Comparison of ENCODE assay signal across 13 mouse cellular contexts in the genomic region with DNA sequence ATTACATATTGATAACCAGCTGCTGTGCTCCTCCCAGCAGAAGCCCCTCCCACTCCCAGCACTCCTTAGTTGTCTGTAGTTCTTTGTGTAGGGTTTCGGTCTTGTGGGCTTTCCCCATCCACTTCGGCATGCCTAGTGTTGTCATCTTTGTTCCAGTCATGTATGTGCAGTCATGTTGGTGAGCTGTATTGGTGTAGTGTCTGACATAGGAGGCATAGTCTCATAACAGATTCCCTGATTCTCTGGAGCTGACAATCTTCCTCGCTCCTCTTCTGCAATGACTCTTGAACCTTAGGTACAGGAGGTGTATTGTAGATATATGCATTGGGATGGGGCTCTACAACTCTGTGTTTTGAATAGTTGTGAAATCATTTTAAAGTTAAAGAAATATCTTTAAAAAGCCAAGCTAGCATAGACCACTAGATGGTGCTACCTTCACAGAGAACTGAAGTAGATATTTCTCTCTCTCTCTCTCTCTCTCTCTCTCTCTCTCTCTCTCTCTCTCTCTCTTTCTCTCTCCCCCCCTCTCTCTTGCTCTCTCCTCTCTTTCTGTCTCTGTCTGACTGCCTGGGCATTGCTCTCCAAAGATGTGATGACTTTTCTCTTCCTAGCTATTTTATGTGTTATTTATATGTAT. TPM values are rescaled to one million over a fixed set of nuclear protein-coding genes. Genes with fewer than 3 reads are reported as not detected.
A peak's percentile ranks its signal among the peaks of the same experiment; 100 is the strongest.
DNase-seq lines count a peak whose midpoint lies in the region; ATAC-seq and TF ChIP-seq lines count a peak whose summit lies in the region.
"Had no signal": no experiment of that assay in that cellular context is flagged by ENCODE, and none has a peak within 500 bp of the region (broad histone marks: within the 10 kb centered on the region; RNA-seq: fewer than 3 reads in every experiment).

No protein-coding gene starts in this region.

- no peak for ATAC-seq in embryonic facial prominence, embryonic 11.5 days (replicated peaks; ENCODE audit: insufficient number of reproducible peaks, low FRiP score, low TSS enrichment, low read depth)
- no peak for ATAC-seq in liver, embryonic 11.5 days (replicated peaks; ENCODE audit: low FRiP score)
- ATAC-seq in Patski: no peak
- peak; percentile 66; the same call in 1 of the 2 replicates for ATAC-seq in midbrain, embryonic 16.5 days
- ATAC-seq: liver, embryonic 12.5 days had no signal

- H3K4me3 ChIP-seq in embryonic facial prominence, embryonic 11.5 days (ENCODE audit: low read depth, low read length): no peak overlapping the region
- no peak overlapping the region for H3K4me3 ChIP-seq in embryonic facial prominence, embryonic 10.5 days
- H3K4me3 ChIP-seq in liver, adult 2 months (ENCODE audit: insufficient read depth, low read depth, low read length): no peak overlapping the region
- no peak overlapping the region for H3K4me3 ChIP-seq in liver, embryonic 11.5 days (ENCODE audit: low read depth, low read length)
- no peak overlapping the region for H3K4me3 ChIP-seq in midbrain, embryonic 16.5 days (ENCODE audit: low read depth, low read length)
- H3K4me3 ChIP-seq: liver, embryonic 12.5 days; stomach, embryonic 15.5 days had no signal

- in situ Hi-C loops in Patski (cut with MboI; ENCODE audit: low pct_unique_long_range_greater_than_20kb): loop anchor here (5.0 to 10.0 kb wide), 2 partner anchors 856 to 1303 kb away; no protein-coding TSS in a partner anchor

- peak; percentile 35; the same call in 1 of the 2 replicates for TF ChIP-seq CTCF in liver, adult 2 months (IDR thresholded peaks at IDR 0.05; ENCODE audit: low read depth, low read length)
- peak; percentile 67 for TF ChIP-seq CTCF in Patski (IDR thresholded peaks at IDR 0.05)

- H3K27me3 ChIP-seq in embryonic facial prominence, embryonic 11.5 days (ENCODE audit: control insufficient read depth, insufficient read depth, low read length): no peaks in the 10 kb centered on the region
- no peaks in the 10 kb centered on the region for H3K27me3 ChIP-seq in embryonic facial prominence, embryonic 10.5 days (replicated peaks; ENCODE audit: low read depth, poor library complexity, severe bottlenecking)
- no peaks in the 10 kb centered on the region for H3K27me3 ChIP-seq in liver, adult 2 months (ENCODE audit: control insufficient read depth, insufficient read depth, low read length)
- H3K27me3 ChIP-seq in liver, embryonic 11.5 days (replicated peaks; ENCODE audit: control insufficient read depth, insufficient read depth, low read length): no peaks in the 10 kb centered on the region
- H3K27me3 ChIP-seq in Patski: no peaks in the 10 kb centered on the region
- no peaks in the 10 kb centered on the region for H3K27me3 ChIP-seq in midbrain, embryonic 16.5 days (ENCODE audit: control insufficient read depth, insufficient read depth, low read depth, low read length)
- H3K27me3 ChIP-seq: liver, embryonic 12.5 days; stomach, embryonic 15.5 days had no signal

- CTCF ChIA-PET in Patski (lab: Charles Lee): interaction anchor here (0.8 to 0.9 kb wide), 2 partner anchors 10 to 19 kb away, joined by 3 read pairs; no protein-coding TSS in a partner anchor

- H3K9ac ChIP-seq in embryonic facial prominence, embryonic 11.5 days (replicated peaks; ENCODE audit: low read length): no peak overlapping the region
- no peak overlapping the region for H3K9ac ChIP-seq in liver, adult 2 months (ENCODE audit: low read depth, low read length)
- no peak overlapping the region for H3K9ac ChIP-seq in liver, embryonic 11.5 days (ENCODE audit: low read depth, low read length)
- no peak overlapping the region for H3K9ac ChIP-seq in midbrain, embryonic 16.5 days (ENCODE audit: low read depth, low read length)
- H3K9ac ChIP-seq: liver, embryonic 12.5 days; stomach, embryonic 15.5 days had no signal

- no peaks in the 10 kb centered on the region for H3K4me1 ChIP-seq in embryonic facial prominence, embryonic 11.5 days (ENCODE audit: control insufficient read depth, insufficient read depth, low read length)
- H3K4me1 ChIP-seq in embryonic facial prominence, embryonic 10.5 days: no peaks in the 10 kb centered on the region
- H3K4me1 ChIP-seq in liver, adult 2 months (ENCODE audit: control insufficient read depth, insufficient read depth, low read length): no peaks in the 10 kb centered on the region
- no peaks in the 10 kb centered on the region for H3K4me1 ChIP-seq in liver, embryonic 11.5 days (replicated peaks; ENCODE audit: control insufficient read depth, insufficient read depth, low read length)
- H3K4me1 ChIP-seq in midbrain, embryonic 16.5 days (ENCODE audit: control insufficient read depth, insufficient read depth, low read length): no peaks in the 10 kb centered on the region
- H3K4me1 ChIP-seq: liver, embryonic 12.5 days; stomach, embryonic 15.5 days had no signal

- no peaks in the 10 kb centered on the region for H3K9me3 ChIP-seq in embryonic facial prominence, embryonic 11.5 days (replicated peaks; ENCODE audit: control insufficient read depth, low read length)
- no peaks in the 10 kb centered on the region for H3K9me3 ChIP-seq in embryonic facial prominence, embryonic 10.5 days
- no peaks in the 10 kb centered on the region for H3K9me3 ChIP-seq in liver, embryonic 11.5 days (ENCODE audit: control insufficient read depth, low read length)
- H3K9me3 ChIP-seq in midbrain, embryonic 16.5 days (replicated peaks; ENCODE audit: control insufficient read depth, low read length, poor library complexity, severe bottlenecking): no peaks in the 10 kb centered on the region
- H3K9me3 ChIP-seq: liver, embryonic 12.5 days; stomach, embryonic 15.5 days had no signal

- 63% methylated on average over 3 of the region's 3 CpGs for WGBS in embryonic facial prominence, embryonic 11.5 days
- 74% methylated on average over 3 of the region's 3 CpGs for WGBS in embryonic facial prominence, embryonic 10.5 days
- WGBS in liver, adult 2 months: 61% methylated on average over 3 of the region's 3 CpGs
- WGBS in liver, embryonic 11.5 days: 66% methylated on average over 3 of the region's 3 CpGs
- WGBS in midbrain, embryonic 16.5 days: 62% methylated on average over 3 of the region's 3 CpGs

- no peak for TF ChIP-seq POLR2A in liver, adult 2 months (IDR thresholded peaks at IDR 0.05; ENCODE audit: extremely low read depth, insufficient read depth, low read length)

- DNase-seq in embryonic facial prominence, embryonic 11.5 days (ENCODE audit: low spot score): peak; percentile 57
- DNase-seq in embryonic facial prominence, embryonic 10.5 days (ENCODE audit: low spot score): no peak
- DNase-seq in liver, adult 2 months (ENCODE audit: extremely low read depth, low read depth, low spot score): peak; percentile 7
- DNase-seq in liver, embryonic 11.5 days (ENCODE audit: low spot score): no peak
- no peak for DNase-seq in Patski (ENCODE audit: low read depth, low spot score)
- DNase-seq in natural killer cell, adult 2 months (ENCODE audit: low spot score in 2 of 2): no peak
- no peak for DNase-seq in heart, adult 9 months (ENCODE audit: low spot score in 2 of 2)
- DNase-seq: right cerebral cortex, adult 18-20 months had no signal

- no peaks in the 10 kb centered on the region for H3K79me2 ChIP-seq in liver, adult 2 months (ENCODE audit: control insufficient read depth, insufficient read depth, low read length)

- POLR2A ChIA-PET in Patski (lab: Charles Lee): interaction anchor here (0.6 kb wide), 1 partner anchor 278 kb away, joined by 3 read pairs; no protein-coding TSS in a partner anchor

- no peak overlapping the region for H3K4me2 ChIP-seq in embryonic facial prominence, embryonic 11.5 days (ENCODE audit: low read depth, low read length)
- H3K4me2 ChIP-seq in liver, embryonic 11.5 days: no peak overlapping the region
- H3K4me2 ChIP-seq in midbrain, embryonic 16.5 days (ENCODE audit: low read length): no peak overlapping the region
- H3K4me2 ChIP-seq: liver, embryonic 12.5 days; stomach, embryonic 15.5 days had no signal

- no peak overlapping the region for H3K27ac ChIP-seq in embryonic facial prominence, embryonic 11.5 days (replicated peaks; ENCODE audit: low read depth, low read length)
- H3K27ac ChIP-seq in embryonic facial prominence, embryonic 10.5 days (replicated peaks): no peak overlapping the region
- no peak overlapping the region for H3K27ac ChIP-seq in liver, adult 2 months (replicated peaks; ENCODE audit: insufficient read depth, low read depth, low read length)
- H3K27ac ChIP-seq in liver, embryonic 11.5 days (ENCODE audit: low read depth, low read length): no peak overlapping the region
- no peak overlapping the region for H3K27ac ChIP-seq in midbrain, embryonic 16.5 days (ENCODE audit: low read length)
- H3K27ac ChIP-seq: liver, embryonic 12.5 days; stomach, embryonic 15.5 days had no signal

- no peaks in the 10 kb centered on the region for H3K36me3 ChIP-seq in embryonic facial prominence, embryonic 11.5 days (replicated peaks; ENCODE audit: control insufficient read depth, insufficient read depth, low read depth, low read length)
- H3K36me3 ChIP-seq in embryonic facial prominence, embryonic 10.5 days (replicated peaks): no peaks in the 10 kb centered on the region
- H3K36me3 ChIP-seq in liver, adult 2 months (ENCODE audit: control insufficient read depth, insufficient read depth, low read length): no peaks in the 10 kb centered on the region
- no peaks in the 10 kb centered on the region for H3K36me3 ChIP-seq in liver, embryonic 11.5 days (ENCODE audit: control insufficient read depth, insufficient read depth, low read length)
- H3K36me3 ChIP-seq in midbrain, embryonic 16.5 days (ENCODE audit: control insufficient read depth, insufficient read depth, low read length): no peaks in the 10 kb centered on the region
- H3K36me3 ChIP-seq: liver, embryonic 12.5 days; stomach, embryonic 15.5 days had no signal

RNA-seq across cellular contexts. Expression of a gene that starts 9.6 kb away (rescaled TPM):
- polyA plus RNA-seq in embryonic facial prominence, embryonic 11.5 days (2014; fragmentation: Nextera tagmentation; extraction: Ambion mirVana): 0.14 TPM in 1 of 2 replicates, not detected in the other
- not detected in 2 replicates for polyA plus RNA-seq in embryonic facial prominence, embryonic 10.5 days (2016; fragmentation: Nextera tagmentation; extraction: Ambion mirVana)
- not detected in 2 replicates for total RNA-seq in liver, adult 2 months (2014; rRNA removed)
- not detected in 2 replicates for polyA plus RNA-seq in liver, adult 2 months (2012; rRNA removed)
- polyA plus RNA-seq in liver, embryonic 11.5 days (2014; fragmentation: Nextera tagmentation; extraction: Ambion mirVana): not detected in 2 replicates
- polyA plus RNA-seq in Patski (2021): not detected
- polyA plus RNA-seq in midbrain, embryonic 16.5 days (2015; fragmentation: Nextera tagmentation; extraction: Ambion mirVana): not detected in 2 replicates
- total RNA-seq: granulocyte monocyte progenitor cell, adult 5-6 weeks; megakaryocyte-erythroid progenitor cell, adult 5-6 weeks had no signal
- polyA plus RNA-seq: liver, embryonic 12.5 days had no signal

Comparison
In these comparisons a context has a peak if more than half of its experiments do, and no peak if none do; other contexts are left out.
1. DNase-seq: peak in embryonic facial prominence, embryonic 11.5 days (single experiment) and liver, adult 2 months (single experiment); none in embryonic facial prominence, embryonic 10.5 days (single experiment), liver, embryonic 11.5 days (single experiment), Patski (single experiment), natural killer cell, adult 2 months (0 of 2) and heart, adult 9 months (0 of 2).